12 mouse cellular contexts compared by ENCODE assay signal in genomic region chr19:53536731-53537666, GRCm38 (mm10). TPM values are rescaled to one million over a fixed set of nuclear protein-coding genes. Genes with fewer than 3 reads are reported as not detected.
DNase-seq lines count a peak whose midpoint lies in the region; ATAC-seq and TF ChIP-seq lines count a peak whose summit lies in the region.
"Had no signal": no experiment of that assay in that cellular context is flagged by ENCODE, and none has a peak within 500 bp of the region (broad histone marks: within the 10 kb centered on the region; RNA-seq: fewer than 3 reads in every experiment).

No protein-coding gene starts in this region.

- TF ChIP-seq POLR2A in cerebellum, adult 2 months (IDR thresholded peaks at IDR 0.05; ENCODE audit: borderline replicate concordance, insufficient read depth, low read length), result 0 out of 2 replicates have a peak, but pooled peaks have one; percentile 16
- no peak for TF ChIP-seq POLR2A in embryonic fibroblast, embryonic 13.5 days (IDR thresholded peaks at IDR 0.05; ENCODE audit: low read depth, low read length)

- no peak for TF ChIP-seq CTCF in cerebellum, adult 2 months (IDR thresholded peaks at IDR 0.05; ENCODE audit: borderline replicate concordance, insufficient read depth, low read depth, low read length)
- TF ChIP-seq CTCF in embryonic fibroblast, embryonic 13.5 days (IDR thresholded peaks at IDR 0.05; ENCODE audit: borderline replicate concordance, insufficient read depth, low read length), result no peak

- ATAC-seq in forebrain, embryonic 14.5 days, result no peak

- no peak overlapping the region for H3K4me2 ChIP-seq in forebrain, embryonic 14.5 days (ENCODE audit: low read length)
- H3K4me2 ChIP-seq: hindbrain, embryonic 15.5 days had no signal

- WGBS in cerebellum, adult 2 months, result 19% methylated on average over 17 of the region's 17 CpGs
- 79% methylated on average over 17 of the region's 17 CpGs for WGBS in forebrain, embryonic 14.5 days

- DNase-seq in cerebellum, adult 2 months, result peak; percentile 67 to 81
- no peak for DNase-seq in cerebellum, adult 8-10 months
- DNase-seq in CD8-positive naive resting alpha-beta T cell, adult 2 months (ENCODE audit: low read depth in 2 of 2, low spot score in 2 of 2), result peak; percentile 43 to 50
- DNase-seq in splenic B cell, adult 2 months (ENCODE audit: low read depth, low spot score), result peak; percentile 21
- no peak for DNase-seq in adrenal gland, postnatal 4 days (ENCODE audit: low spot score in 2 of 2)
- DNase-seq in forebrain, embryonic 14.5 days (ENCODE audit: low spot score), result no peak
- DNase-seq in embryo, embryonic 11 days, result no peak
- DNase-seq: heart, adult 18-20 months; kidney, adult 9 months had no signal

- peak overlapping the region; percentile 54 for H3K27ac ChIP-seq in cerebellum, adult 2 months (ENCODE audit: insufficient read depth, low read length)
- H3K27ac ChIP-seq in embryonic fibroblast, embryonic 13.5 days (ENCODE audit: insufficient read depth, low read length), result peak overlapping the region; percentile 9; the same call in 1 of the 2 replicates
- no peak overlapping the region for H3K27ac ChIP-seq in forebrain, embryonic 14.5 days (ENCODE audit: low read depth, low read length)
- H3K27ac ChIP-seq: hindbrain, embryonic 15.5 days; layer of hippocampus, adult 2 months had no signal

- peaks cover 4% of the 10 kb centered on the region; the same call in 1 of the 2 replicates for H3K36me3 ChIP-seq in splenic B cell, adult 2 months (ENCODE audit: control insufficient read depth, insufficient read depth, low read length, poor library complexity, severe bottlenecking)
- no peaks in the 10 kb centered on the region for H3K36me3 ChIP-seq in forebrain, embryonic 14.5 days (ENCODE audit: control insufficient read depth, insufficient read depth, low read length)
- H3K36me3 ChIP-seq: hindbrain, embryonic 15.5 days had no signal

- no peak overlapping the region for H3K4me3 ChIP-seq in cerebellum, adult 2 months (replicated peaks; ENCODE audit: insufficient read depth, low read depth, low read length)
- H3K4me3 ChIP-seq in embryonic fibroblast, embryonic 13.5 days (ENCODE audit: insufficient read depth, low read length), result no peak overlapping the region
- no peak overlapping the region for H3K4me3 ChIP-seq in forebrain, embryonic 14.5 days (ENCODE audit: low read depth, low read length)
- H3K4me3 ChIP-seq: hindbrain, embryonic 15.5 days; layer of hippocampus, adult 2 months had no signal

- no peaks in the 10 kb centered on the region for H3K27me3 ChIP-seq in cerebellum, adult 2 months (ENCODE audit: control insufficient read depth, insufficient read depth, low read length)
- no peaks in the 10 kb centered on the region for H3K27me3 ChIP-seq in splenic B cell, adult 2 months (ENCODE audit: control insufficient read depth, insufficient read depth, low read length, poor library complexity, severe bottlenecking)
- no peaks in the 10 kb centered on the region for H3K27me3 ChIP-seq in forebrain, embryonic 14.5 days (replicated peaks; ENCODE audit: control insufficient read depth, insufficient read depth, low read length)

- H3K4me1 ChIP-seq in cerebellum, adult 2 months (ENCODE audit: control insufficient read depth, insufficient read depth, low read length), result peaks cover 49% of the 10 kb centered on the region
- H3K4me1 ChIP-seq in embryonic fibroblast, embryonic 13.5 days (ENCODE audit: control insufficient read depth, insufficient read depth, low read length), result peaks cover 16% of the 10 kb centered on the region
- H3K4me1 ChIP-seq in forebrain, embryonic 14.5 days (ENCODE audit: control insufficient read depth, insufficient read depth, low read length), result 0 out of 2 replicates have a peak, but pooled peaks cover 2% of the 10 kb centered on the region
- H3K4me1 ChIP-seq: hindbrain, embryonic 15.5 days had no signal

- no peak overlapping the region for H3K9ac ChIP-seq in forebrain, embryonic 14.5 days (ENCODE audit: low read length)
- H3K9ac ChIP-seq: hindbrain, embryonic 15.5 days had no signal

- no peaks in the 10 kb centered on the region for H3K9me3 ChIP-seq in forebrain, embryonic 14.5 days (replicated peaks; ENCODE audit: control insufficient read depth, low read length)
- H3K9me3 ChIP-seq: hindbrain, embryonic 15.5 days had no signal

RNA-seq across cellular contexts. Expression of gene Dusp5, which starts 8.1 kb away (rescaled TPM):
- polyA plus RNA-seq in cerebellum, adult 2 months (2012; rRNA removed), result 80.4 and 87.9 TPM in 2 replicates
- 19.5 and 40.5 TPM in 2 replicates for polyA plus RNA-seq in embryonic fibroblast, embryonic 13.5 days (2011; ENCODE audit: insufficient read length, low read depth, missing spikeins)
- total RNA-seq in adrenal gland, postnatal 4 days (2021), result 1 to 10 TPM; 6.0 to 7.9 TPM
- polyA plus RNA-seq in forebrain, embryonic 14.5 days (2014; fragmentation: Nextera tagmentation; extraction: Ambion mirVana), result 2.1 and 2.2 TPM in 2 replicates

RNA-seq across cellular contexts. Expression of gene Nutf2-ps1, which starts 51.9 kb away (rescaled TPM):
- 17.0 and 17.3 TPM in 2 replicates for polyA plus RNA-seq in cerebellum, adult 2 months (2012; rRNA removed)
- 153 and 193 TPM in 2 replicates for polyA plus RNA-seq in embryonic fibroblast, embryonic 13.5 days (2011; ENCODE audit: insufficient read length, low read depth, missing spikeins)
- total RNA-seq in adrenal gland, postnatal 4 days (2021), result 10 to 100 TPM; 88.1 to 98.9 TPM
- polyA plus RNA-seq in forebrain, embryonic 14.5 days (2014; fragmentation: Nextera tagmentation; extraction: Ambion mirVana), result 276 and 308 TPM in 2 replicates

Comparison
In these comparisons a context has a peak if more than half of its experiments do, and no peak if none do; other contexts are left out.
1. DNase-seq: peak in cerebellum, adult 2 months (2 of 2), CD8-positive naive resting alpha-beta T cell, adult 2 months (2 of 2) and splenic B cell, adult 2 months (single experiment); none in cerebellum, adult 8-10 months (single experiment), adrenal gland, postnatal 4 days (0 of 2), forebrain, embryonic 14.5 days (single experiment) and embryo, embryonic 11 days (single experiment).